In the genomic region with DNA sequence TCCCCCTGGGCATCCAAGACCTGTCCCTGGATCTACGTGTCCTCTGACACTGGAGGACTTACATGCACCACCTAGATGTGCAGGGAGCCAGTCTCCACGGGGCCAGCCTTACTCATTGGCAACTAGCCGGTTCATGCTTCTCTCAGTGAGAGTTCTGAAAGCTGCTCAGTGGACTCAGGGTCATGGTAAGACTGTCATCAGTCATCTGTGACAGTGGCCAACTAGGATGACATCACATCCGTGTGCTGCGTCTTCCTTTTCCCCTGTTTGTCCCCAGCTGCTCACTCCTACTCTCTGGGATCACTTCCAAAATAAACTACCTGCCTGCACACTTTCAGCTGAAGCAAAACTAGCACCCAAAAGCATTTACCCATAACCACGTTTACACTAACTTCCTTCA, we compare ENCODE assay signal across 16 mouse cellular contexts. TPM values are rescaled to one million over a fixed set of nuclear protein-coding genes. Genes with fewer than 3 reads are reported as not detected.
DNase-seq lines count a peak whose midpoint lies in the region; ATAC-seq and TF ChIP-seq lines count a peak whose summit lies in the region.
"Had no signal": no experiment of that assay in that cellular context is flagged by ENCODE, and none has a peak within 500 bp of the region (broad histone marks: within the 10 kb centered on the region; RNA-seq: fewer than 3 reads in every experiment).

No protein-coding gene starts in this region.

- no peak for TF ChIP-seq CTCF in kidney, adult 2 months (conservative IDR thresholded peaks at IDR 0.05; ENCODE audit: insufficient read depth, insufficient read length, low read depth, low read length)

- no peaks in the 10 kb centered on the region for H3K36me3 ChIP-seq in lung, embryonic 15.5 days
- no peaks in the 10 kb centered on the region for H3K36me3 ChIP-seq in kidney, adult 2 months (ENCODE audit: control insufficient read depth, insufficient read depth, low read length)
- H3K36me3 ChIP-seq: neural tube, embryonic 12.5 days had no signal

- H3K4me3 ChIP-seq in lung, embryonic 15.5 days = no peak overlapping the region
- no peak overlapping the region for H3K4me3 ChIP-seq in kidney, adult 2 months (ENCODE audit: insufficient read depth, low read depth, low read length)
- H3K4me3 ChIP-seq: erythroblast, embryonic 14.5 days; heart, adult 2 months; neural tube, embryonic 12.5 days had no signal

- no peak overlapping the region for H3K4me2 ChIP-seq in lung, embryonic 15.5 days
- H3K4me2 ChIP-seq: neural tube, embryonic 12.5 days had no signal

- peak overlapping the region; percentile 45; the same call in 1 of the 2 replicates for H3K27ac ChIP-seq in lung, embryonic 15.5 days
- H3K27ac ChIP-seq in kidney, adult 2 months (ENCODE audit: insufficient read depth, low read depth, low read length) = no peak overlapping the region
- H3K27ac ChIP-seq: heart, adult 2 months; macrophage; neural tube, embryonic 12.5 days had no signal

- no peak overlapping the region for H3K9ac ChIP-seq in lung, embryonic 15.5 days
- H3K9ac ChIP-seq: neural tube, embryonic 12.5 days had no signal

- no peaks in the 10 kb centered on the region for H3K9me3 ChIP-seq in lung, embryonic 15.5 days

- no peak for TF ChIP-seq POLR2A in kidney, adult 2 months (IDR thresholded peaks at IDR 0.05; ENCODE audit: low read depth, low read length)

- H3K4me1 ChIP-seq in lung, embryonic 15.5 days = peaks cover 12% of the 10 kb centered on the region; the same call in 1 of the 2 replicates
- 0 out of 2 replicates have a peak, but pooled peaks cover 5% of the 10 kb centered on the region for H3K4me1 ChIP-seq in kidney, adult 2 months (ENCODE audit: control insufficient read depth, insufficient read depth, low read length)
- H3K4me1 ChIP-seq: neural tube, embryonic 12.5 days had no signal

- WGBS in lung, embryonic 15.5 days = 45% methylated on average over 6 of the region's 6 CpGs
- WGBS in kidney, adult 2 months = 17% methylated on average over 6 of the region's 6 CpGs

- H3K27me3 ChIP-seq in lung, embryonic 15.5 days = no peaks in the 10 kb centered on the region
- H3K27me3 ChIP-seq in kidney, adult 2 months (replicated peaks; ENCODE audit: control insufficient read depth, insufficient read depth, low read length) = no peaks in the 10 kb centered on the region
- H3K27me3 ChIP-seq: neural tube, embryonic 12.5 days had no signal

- peak; percentile 49; the same call in 1 of the 2 replicates for ATAC-seq in lung, embryonic 15.5 days (ENCODE audit: borderline replicate concordance, extremely low read depth, low FRiP score, low TSS enrichment)
- ATAC-seq: inflammation-experienced regulatory T-cells, adult 6 months had no signal

- peak; percentile 63 to 84 for DNase-seq in adrenal gland, adult (ENCODE audit: inconsistent age in 2 of 2, low spot score in 1 of 2)
- DNase-seq in adrenal gland, postnatal 4 days (ENCODE audit: low spot score in 2 of 2) = no peak
- no peak for DNase-seq in lung, adult 18-20 months
- DNase-seq in kidney, adult 2 months = peak; percentile 71
- DNase-seq in lung, postnatal 36 days = peak; percentile 15
- DNase-seq in gastrocnemius, postnatal 4 days (ENCODE audit: low spot score in 2 of 2) = no peak
- DNase-seq in thymus, postnatal 36 days = no peak
- DNase-seq: cerebellum, adult 2 months; midbrain, embryonic 14.5 days; spleen, adult 18-20 months had no signal

RNA-seq across cellular contexts. Expression of gene Arsb, which starts 50.6 kb away (rescaled TPM):
- 10 to 100 TPM; 39.7 to 41.9 TPM for total RNA-seq in adrenal gland, postnatal 4 days (2021)
- 13.2 and 14.8 TPM in 2 replicates for polyA plus RNA-seq in lung, embryonic 15.5 days (2015; fragmentation: Nextera tagmentation; extraction: Ambion mirVana)
- 114 and 117 TPM in 2 replicates for polyA plus RNA-seq in kidney, adult 2 months (2012; rRNA removed)
- total RNA-seq in gastrocnemius, postnatal 4 days (2021) = 10 to 100 TPM; 17.4 to 18.6 TPM

Comparison
In these comparisons a context has a peak if more than half of its experiments do, and no peak if none do; other contexts are left out.
1. DNase-seq: peak in adrenal gland, adult (2 of 2), kidney, adult 2 months (single experiment) and lung, postnatal 36 days (single experiment); none in adrenal gland, postnatal 4 days (0 of 2), lung, adult 18-20 months (0 of 2), gastrocnemius, postnatal 4 days (0 of 2) and thymus, postnatal 36 days (0 of 2).